Mouse (Mus musculus): Measurements from ENCODE around the gene Dlst.

The Dlst gene

GRCm38 (mm10) chr12:85151002-85151774 is 40.6 kb downstream of the Dlst start, which contains the start of gene Rps6kl1:
Gene Rps6kl1 (minus strand): TSS chr12:85151264.
- DNase-seq: peak; percentile 54 to 57

- DNase-seq: no peak
These were observed 42.4 kb downstream of the Dlst start for GRCm38 (mm10) chr12:85153011-85153410.

GRCm38 (mm10) chr12:85156324-85156723 is 45.7 kb downstream of the Dlst start:
- no peak for DNase-seq

DNA sequence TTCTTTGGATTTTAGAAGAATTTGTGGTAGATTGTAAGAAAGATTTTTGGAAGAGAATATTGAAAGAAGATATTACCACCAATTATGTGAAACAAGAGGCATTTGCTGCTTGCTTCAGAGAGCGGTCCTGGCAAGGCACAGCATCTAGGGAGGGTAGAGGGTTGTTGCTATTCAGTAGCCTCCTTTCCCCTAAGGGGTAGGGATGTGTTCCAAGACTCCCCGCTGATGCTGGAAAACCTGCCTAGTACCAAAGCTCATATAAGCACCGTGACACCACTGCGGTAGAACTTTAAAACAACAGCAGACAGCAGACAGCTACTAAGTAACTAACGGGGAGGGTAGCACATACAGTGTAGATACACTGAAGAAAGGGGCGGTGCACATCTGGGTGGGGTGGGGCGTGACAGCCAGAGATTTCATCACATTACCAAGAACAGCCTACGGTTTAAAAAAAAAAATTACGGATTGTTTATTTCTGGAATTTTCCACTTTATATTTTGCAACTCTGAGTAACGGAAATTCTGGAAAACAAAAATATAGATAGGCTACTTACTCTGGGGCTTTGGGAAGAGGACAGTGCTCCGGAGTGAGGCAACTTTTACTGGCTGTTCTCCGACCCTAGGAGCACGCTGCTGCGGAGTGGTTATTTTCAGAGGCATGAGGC is 47.3 kb downstream of the Dlst start:
- DNase-seq: no peak

DNA sequence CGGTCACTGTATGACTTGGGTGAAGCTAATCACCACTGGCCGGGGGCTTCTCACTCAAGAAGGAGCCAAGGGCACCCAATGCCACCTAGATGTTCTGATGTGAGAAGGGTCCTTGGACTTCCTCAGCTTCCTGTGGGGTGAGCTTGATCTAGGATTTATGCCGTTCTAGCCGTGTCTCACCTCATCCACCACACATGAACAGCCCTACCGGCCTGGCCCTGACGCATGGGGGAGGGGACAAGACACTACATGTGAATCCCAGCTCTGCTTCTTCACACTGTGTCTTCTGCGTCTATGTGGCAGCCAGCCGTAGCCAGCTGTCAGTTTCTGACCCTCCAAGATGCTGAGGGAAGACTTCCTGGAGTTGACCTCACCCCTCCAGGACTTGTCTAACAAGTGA is 48.2 kb downstream of the Dlst start:
- no peak for DNase-seq

DNA sequence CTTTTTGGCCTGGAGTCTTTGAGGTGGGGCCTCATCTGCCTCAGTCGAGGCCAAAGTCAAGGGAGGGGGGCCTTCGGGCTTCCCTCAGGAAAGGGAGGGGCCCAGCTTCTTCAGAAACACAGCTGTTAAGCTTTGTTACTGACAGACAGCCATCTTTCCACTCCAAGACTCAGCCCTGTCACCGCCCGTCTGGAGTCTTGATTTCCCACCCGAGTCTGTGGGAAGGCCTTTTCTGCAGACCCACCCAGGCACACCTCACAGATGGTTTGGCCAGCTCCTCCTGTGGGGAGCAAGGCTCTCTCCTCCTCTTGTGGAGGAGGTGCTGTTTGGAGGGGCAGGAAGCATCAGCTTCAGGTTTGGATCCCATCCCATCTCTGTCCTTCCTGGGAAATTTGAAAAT is 49.0 kb downstream of the Dlst start:
- DNase-seq: no peak

DNA sequence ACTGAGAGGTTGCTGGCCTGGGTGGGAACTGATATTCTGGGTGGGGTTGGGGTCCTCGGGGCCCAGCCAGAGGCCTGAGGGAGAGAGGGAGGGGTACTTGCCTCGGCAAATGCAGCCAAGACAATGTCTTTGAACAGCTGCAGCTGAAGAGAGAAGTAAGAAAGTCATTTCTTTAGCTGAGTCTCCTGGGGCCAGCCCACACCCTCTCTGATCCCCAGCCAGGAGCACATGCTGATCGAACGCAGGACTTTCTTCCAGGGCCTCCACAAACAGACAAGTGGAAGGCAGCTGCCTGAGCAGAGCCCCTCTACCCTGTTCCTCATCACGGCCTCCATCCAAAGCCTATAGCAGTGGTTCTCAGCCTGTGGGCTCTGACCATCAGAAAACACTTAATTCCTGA is 54.4 kb downstream of the Dlst start:
- DNase-seq: no peak

- DNase-seq: no peak
These were observed 56.0 kb downstream of the Dlst start for GRCm38 (mm10) chr12:85166631-85167030.

DNA sequence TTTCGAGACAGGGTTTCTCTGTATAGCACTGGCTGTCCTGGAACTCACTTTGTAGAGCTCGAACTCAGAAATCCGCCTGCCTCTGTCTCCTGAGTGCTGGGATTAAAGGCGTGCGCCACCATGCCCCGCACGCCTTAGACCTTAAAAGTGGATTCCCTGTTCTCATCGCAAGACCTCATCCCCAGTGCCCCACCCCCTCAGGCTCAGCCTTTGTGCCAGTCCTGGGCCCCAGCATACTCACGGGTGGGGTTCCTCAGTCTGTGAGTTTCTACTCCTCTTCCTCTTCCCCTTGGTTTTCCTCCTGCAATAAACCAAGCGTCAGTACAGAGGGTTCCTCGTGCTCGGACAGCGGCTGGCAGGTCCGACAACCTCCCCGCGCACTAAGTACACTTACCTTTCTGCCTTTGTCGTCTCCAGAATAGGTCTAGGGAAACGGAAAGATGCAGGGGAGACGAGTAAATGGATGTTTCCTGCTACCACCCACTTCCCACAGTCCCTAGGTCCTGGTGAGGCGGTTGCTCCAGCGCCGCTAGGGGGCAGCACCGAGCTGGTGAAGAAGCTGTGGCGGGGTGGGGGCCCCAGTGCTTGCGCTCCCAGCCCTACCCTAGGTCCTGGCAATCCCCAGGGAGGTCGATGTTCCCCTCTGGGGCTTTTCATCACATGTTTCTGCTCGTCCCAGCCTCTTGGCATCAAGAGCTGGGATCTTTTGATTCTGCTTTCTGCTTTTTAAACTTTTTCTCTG is 58.7 kb downstream of the Dlst start:
- peak; percentile 90 for DNase-seq

DNA sequence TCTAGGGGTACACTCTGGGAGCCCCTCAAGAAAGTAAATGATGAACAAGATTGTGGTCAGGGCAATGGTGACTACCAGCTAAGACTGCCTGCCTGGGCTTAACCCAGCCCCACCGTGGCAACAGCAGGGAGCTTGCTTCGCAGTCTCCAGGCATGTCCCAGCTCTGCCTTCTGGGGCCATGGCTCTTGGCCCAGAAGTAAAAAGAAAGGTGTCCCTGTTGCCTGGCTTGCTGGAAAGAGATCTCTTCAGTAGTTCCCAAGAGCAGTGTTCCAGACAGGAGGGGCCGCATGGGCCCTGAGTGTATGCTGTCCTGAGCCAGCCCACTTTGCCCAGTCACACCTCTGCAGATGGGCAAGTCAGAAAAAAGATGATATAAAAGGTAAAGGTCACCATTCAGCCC is 59.2 kb downstream of the Dlst start:
- no peak for DNase-seq

DNA sequence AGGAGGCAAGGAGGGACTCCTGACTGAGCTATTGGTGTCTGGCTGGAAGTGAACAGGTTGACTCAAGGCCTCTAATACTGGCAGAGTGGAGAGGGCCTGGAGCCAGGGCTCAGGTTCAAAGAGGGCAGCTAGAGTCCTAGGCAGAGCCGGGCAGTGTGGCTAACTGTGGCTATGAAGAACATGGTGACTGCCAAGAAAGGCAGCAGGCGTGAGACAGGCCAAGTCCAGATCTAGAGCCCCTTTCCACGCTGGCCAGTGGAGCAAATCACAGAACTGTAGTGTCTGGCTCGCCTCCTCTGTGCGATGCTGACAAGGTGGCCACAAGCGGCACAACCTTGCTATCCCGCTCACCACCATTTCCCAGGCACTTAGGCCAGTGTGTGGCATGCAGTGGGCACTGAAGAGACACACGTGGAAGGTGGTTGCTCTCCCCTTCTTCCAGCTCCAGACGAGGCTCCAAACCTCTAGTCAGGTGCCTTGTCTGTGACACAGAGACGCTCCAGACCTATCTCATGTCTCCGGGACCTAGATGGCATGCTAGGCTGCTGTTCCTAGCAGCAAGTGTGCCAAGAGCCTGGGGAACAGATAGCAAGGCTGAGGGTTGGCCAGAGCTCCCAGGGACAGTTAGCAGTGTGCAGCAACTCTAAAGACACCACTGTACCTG is 59.8 kb downstream of the Dlst start:
- no peak for DNase-seq

DNA sequence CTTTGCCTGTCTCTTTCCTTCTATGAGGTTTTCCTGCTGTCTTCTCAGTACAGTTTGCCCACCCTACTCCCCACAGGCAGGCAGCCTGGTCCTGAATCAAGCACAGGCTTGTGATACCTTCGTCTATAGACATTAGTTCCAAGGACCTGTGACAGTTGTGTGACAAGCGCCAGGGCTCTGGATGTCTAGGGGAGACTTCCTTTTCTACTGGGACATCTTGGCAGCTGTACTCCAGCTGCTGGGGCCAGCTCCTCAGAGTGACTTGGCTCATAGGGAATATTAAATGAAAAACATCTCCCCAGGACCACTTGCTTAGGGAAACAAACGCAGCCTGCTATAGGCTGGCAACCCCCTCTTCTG is 60.3 kb downstream of the Dlst start:
- no peak for DNase-seq

- no peak for DNase-seq
These were observed 63.4 kb downstream of the Dlst start for GRCm38 (mm10) chr12:85174016-85174415.

GRCm38 (mm10) chr12:85175087-85175675 is 64.5 kb downstream of the Dlst start:
- no peak for DNase-seq

DNA sequence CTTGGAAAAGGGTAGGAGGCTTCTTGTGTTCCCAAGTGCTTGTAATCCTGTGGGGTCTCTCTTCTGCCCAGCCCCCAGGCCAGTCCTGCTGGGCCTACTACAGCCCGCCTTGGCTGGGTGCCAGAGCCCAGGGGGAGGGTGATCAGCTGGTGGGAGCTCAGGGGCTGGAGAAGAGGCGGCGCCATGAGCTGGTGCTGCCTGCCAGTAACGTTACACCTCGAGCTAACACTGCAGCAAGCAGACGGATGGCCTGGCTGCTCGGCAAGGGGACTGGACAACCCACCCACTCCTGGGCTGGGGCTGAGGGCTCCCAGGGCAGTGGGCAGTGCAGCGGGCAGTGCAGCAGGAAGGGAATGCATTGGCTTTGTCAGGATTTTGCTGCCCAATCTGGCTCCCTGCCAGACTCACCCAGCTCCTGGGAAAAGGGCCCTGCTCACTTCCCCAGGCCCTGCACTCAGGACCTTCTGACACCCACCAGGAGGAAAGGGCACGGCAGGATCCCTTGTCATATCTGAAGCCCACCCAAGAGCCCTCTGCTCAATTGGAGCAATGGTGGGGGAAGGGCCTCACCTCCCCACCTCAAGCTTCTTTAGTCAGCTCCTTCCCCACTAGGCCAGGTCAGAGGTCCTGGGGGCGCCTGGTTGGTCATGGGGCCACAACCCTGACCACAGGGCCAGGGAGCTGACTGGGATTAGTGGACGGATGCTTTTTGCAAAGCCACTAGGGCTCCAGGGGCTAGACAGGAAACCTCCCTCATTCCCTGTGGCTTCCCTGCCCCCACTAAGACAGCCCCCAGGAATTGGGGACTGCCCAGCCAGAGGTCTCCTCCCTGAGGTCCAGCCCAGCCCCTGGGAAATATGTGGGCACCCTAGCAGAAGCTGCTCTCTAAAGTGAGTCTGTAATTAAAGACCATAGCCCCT is 65.6 kb downstream of the Dlst start:
- no peak for DNase-seq

DNA sequence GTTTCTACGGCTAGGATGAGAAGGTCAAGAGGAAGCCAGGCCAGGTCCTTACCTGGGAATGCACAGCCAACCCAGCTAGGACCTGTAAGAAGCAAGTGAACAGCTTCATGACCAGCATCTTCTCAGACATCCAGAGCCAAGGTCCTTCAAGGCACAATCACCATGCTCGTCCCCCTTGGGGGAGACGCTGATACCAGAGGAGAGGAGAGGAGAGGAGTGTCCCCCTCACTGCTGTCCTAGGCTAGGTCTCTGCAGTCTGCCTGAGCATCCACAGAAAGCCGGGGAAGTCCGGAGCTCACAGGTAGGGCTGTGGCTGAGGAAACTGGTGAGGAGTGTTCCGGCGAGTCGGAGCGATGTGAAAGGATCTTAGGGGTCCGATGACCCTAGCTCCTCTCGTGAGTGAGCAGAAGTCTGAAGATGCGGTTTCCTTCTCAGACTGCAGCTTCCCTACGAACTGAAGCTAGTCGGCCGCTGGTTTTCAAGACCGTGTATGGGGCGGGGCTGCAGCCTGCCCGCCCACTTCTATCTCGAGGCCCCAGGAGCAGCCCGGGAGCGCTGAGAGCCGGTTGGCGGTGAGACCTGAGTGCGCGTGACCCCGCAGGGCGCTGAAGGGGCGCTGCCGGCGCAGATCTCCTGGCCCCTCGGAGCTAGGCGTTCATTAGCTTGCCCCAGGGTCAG is 66.4 kb downstream of the Dlst start:
- DNase-seq: peak; percentile 48 to 51

DNA sequence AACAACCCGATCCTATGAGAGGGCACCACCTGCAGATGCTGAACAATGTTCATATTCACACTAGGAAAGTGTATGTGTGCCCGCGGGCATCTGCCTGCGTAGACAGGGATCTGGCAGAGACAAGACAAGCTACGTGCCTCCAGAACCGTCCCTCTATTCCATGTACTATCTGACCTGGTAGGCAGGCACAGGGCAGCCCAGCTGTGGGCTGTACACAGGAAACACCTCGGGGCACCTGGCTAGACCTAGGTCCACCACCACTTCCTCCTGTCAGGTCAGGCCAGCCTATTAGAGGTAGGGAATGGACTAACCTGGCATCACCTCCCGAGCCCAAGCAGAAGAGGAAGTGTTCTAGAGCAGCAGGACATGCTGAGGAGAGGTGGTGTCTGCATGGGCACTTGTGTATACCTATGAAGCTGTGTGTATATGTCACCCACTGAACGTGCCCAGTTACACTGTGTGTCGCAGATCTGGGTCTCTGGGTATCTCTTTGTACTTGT is 67.2 kb downstream of the Dlst start, which contains the start of gene Pgf:
TSS of gene Pgf (minus strand) at position 51 of the 500 bp plus-strand sequence.
- peak in 1 of 2 experiments; percentile 17 for DNase-seq

GRCm38 (mm10) chr12:85178294-85178693 is 67.7 kb downstream of the Dlst start:
- DNase-seq: no peak

DNA sequence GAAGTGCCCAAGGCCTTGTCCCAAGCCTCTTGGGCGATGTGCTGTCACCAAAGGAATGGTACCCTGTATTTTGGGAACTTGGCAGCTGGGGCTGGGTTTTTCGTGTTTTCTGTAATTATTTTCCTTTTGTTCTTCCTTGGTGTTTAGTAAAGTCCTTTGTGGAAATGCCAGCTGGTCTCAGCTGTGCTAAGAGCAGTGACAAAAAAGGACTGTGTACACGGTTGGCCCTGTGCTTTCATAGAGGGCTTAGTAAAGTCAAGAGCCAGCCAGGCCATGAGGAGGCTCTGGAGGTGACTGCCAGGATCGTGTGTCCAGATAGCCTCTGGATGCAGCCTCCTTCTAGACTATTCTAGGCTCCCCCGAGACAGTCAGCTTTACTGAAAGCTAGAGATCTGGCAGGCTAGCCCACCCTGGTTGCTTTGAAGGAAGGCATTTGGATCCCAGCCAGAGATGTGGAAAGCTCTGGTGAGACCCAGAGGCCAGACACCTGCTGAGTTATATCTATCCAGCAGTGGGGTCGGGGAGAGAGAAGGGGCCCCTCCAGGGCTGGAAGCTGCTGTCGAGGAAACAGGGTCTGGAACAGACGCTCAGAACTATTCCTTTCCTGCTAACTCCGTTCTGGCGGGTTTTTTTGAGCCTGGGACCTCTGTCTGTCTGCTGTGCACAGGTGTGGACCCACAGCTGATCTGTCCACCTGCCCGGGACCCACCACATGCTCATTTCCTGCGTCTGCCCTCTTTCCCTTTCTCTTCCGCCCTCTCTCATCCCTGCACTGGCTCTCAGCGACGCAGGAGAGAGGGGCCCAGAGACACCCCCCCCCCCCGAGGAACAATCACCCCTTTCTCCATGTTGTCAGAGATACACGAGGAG is 71.1 kb downstream of the Dlst start:
- no peak for DNase-seq

DNA sequence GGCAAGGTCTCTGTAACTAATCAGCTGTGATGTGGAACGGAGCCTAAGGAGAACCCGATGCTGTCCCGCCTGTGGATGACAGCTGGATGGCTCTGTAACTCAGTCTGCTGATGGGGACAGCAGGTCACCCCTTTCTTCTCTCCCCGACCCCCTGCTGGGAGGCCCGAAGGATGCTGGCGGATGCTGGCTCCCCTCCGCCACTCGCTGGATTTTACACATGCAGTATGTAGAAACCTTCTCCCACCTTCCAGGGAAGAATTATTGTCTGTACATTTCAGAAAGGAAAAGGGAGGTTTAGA is 71.7 kb downstream of the Dlst start:
- DNase-seq: no peak

Measured in B cell, adult 2 months (primary cell).